Mouse (Mus musculus) neural tube, embryonic 12.5 days (tissue): ENCODE data around the gene Lhx2. TPM values are rescaled to one million over a fixed set of nuclear protein-coding genes. Genes with fewer than 3 reads are reported as not detected.
A peak's percentile ranks its signal among the peaks of the same experiment; 100 is the strongest.

Experiments
- ATAC-seq: fragments of 200-750 bp; cut with Nextera tagmentation; 2 replicates; pipeline ENCODE4 v1.8.0; 2017; ENCODE audit warnings: low read depth, mild to moderate bottlenecking, moderate TSS enrichment, moderate library complexity; ENCODE audit not compliant: low FRiP score
- H3K27ac ChIP-seq: fragments of 300-500 bp; sonication (generic); 2 replicates; pipeline ENCODE4 v1.5.1; 2016
- H3K27me3 ChIP-seq: fragments of 300-500 bp; sonication (generic); replicated peaks from 2 replicates; pipeline ENCODE4 v1.6.1; 2016; ENCODE audit warnings: mild to moderate bottlenecking
- H3K36me3 ChIP-seq: fragments of 300-500 bp; sonication (generic); 2 replicates; pipeline ENCODE4 v1.6.1; 2016; ENCODE audit warnings: mild to moderate bottlenecking
- H3K4me1 ChIP-seq: fragments of 300-500 bp; sonication (generic); 2 replicates; pipeline ENCODE4 v1.6.1; 2016
- H3K4me2 ChIP-seq: fragments of 300-500 bp; sonication (generic); replicated peaks from 2 replicates; pipeline ENCODE4 v1.6.1; 2016; ENCODE audit warnings: mild to moderate bottlenecking
- H3K4me3 ChIP-seq: fragments of 300-500 bp; sonication (generic); 2 replicates; pipeline ENCODE4 v1.5.1; 2016
- H3K9ac ChIP-seq: fragments of 300-500 bp; sonication (generic); 2 replicates; pipeline ENCODE4 v1.6.1; 2016; ENCODE audit warnings: mild to moderate bottlenecking
- H3K9me3 ChIP-seq: fragments of 300-500 bp; sonication (generic); 2 replicates; pipeline ENCODE4 v1.6.1; 2016; ENCODE audit warnings: mild to moderate bottlenecking
- WGBS: fragments of 180-500 bp; shearing (Covaris S2); methylation state at CpG from one replicate; pipeline ENCODE4 v1.1.7; 2016; 5-methylcytosine and 5-hydroxymethylcytosine counted together
- polyA plus RNA-seq: library from polyadenylated mRNA; unstranded; fragments of >200 nt; fragmentation: Nextera tagmentation; extraction: Ambion mirVana; gene quantifications from 2 replicates; pipeline ENCODE4 v1.2.1, GENCODE M21; 2016

The Lhx2 gene
- polyA plus RNA-seq, 1 experiment from 2014 or later, result 7.5 TPM

DNA sequence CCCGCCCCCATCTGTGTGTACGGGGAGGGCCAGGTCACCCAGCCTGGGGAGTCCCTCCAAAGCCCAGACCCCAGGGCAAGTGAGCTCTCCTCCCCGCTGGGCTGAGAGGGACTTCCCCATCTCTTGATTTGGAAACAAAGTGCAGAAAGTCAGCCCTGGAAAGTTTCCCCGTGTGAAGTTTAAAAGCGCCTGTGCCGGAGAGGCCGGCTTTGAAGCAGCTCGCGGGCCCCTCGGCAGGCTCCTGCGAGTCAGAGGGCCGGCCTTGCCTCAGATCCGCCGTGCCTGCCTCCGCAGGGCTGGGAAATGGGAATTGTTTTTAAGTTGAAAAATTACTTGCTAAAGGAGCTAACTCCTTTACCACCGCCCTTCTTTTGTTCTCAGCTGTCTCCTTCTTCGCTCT, 2.5 kb upstream of the Lhx2 start:
- H3K4me1 ChIP-seq, result peaks cover 13% of the 10 kb centered on the region
- WGBS, result under 1% methylated on average over 17 of the region's 17 CpGs
- no peak overlapping the region for H3K27ac ChIP-seq
- H3K4me2 ChIP-seq, result no peak overlapping the region
- peaks cover 87% of the 10 kb centered on the region for H3K27me3 ChIP-seq
- H3K36me3 ChIP-seq, result no peaks in the 10 kb centered on the region
- H3K4me3 ChIP-seq, result no peak overlapping the region
- no peaks in the 10 kb centered on the region for H3K9me3 ChIP-seq
- no peak overlapping the region for H3K9ac ChIP-seq
- no peak for ATAC-seq

DNA sequence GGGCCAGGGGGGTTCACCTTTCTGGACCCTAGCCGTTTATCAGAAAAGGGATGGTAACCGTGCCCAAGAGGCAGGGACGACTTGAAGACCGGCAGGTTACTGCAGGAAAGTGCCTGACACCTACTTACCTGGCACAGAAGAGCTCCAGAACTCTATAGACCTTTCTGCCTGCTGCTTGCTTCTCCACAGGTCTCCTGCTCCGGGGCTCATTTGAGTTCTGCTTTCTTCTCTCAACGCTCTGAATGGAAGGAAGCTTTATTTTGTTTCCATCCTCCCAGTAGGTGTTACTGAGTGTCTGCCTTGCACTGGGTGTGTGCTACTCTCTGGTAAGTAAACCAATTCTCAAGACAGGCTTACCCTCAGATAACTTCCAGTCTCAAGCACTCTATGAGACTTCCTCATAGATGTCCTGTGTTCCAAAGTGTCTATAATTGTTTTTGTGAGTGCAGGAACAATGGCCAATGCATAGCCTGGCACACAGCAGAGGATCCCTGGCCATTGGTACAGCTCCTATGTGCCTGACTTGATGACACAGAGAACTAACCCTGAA, 1.9 kb upstream of the Lhx2 start:
- Histone ChIP-seq H3K27me3 (peaks cover 92% of the 10 kb centered on the region), H3K4me2 (no peak overlapping the region), H3K9ac (no peak overlapping the region), H3K4me1 (peaks cover 13% of the 10 kb centered on the region), H3K9me3 (no peaks in the 10 kb centered on the region), H3K4me3 (no peak overlapping the region), H3K27ac (no peak overlapping the region), H3K36me3 (no peaks in the 10 kb centered on the region)
- ATAC-seq, result no peak
- WGBS, result 3% methylated on average over 6 of the region's 6 CpGs

DNA sequence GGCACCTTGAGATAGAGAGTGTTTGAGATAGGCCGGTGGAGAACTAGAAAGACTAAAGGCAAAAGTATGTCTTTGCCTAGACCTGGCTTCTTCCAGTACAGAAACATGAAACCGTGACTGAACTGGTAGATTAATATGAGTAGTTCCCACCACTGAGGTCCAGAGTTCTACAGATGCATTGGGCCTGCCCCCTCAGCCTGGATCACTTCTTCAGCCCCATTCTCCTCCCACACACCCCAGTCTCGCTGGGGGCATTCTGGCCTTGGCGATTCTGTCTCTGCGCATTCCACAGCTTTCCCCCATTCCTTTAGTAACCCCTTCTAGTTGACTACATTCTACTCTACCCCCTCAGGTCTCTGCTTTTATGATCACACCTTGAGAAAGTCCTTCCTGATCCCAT, 1.4 kb upstream of the Lhx2 start:
- H3K27ac ChIP-seq, result no peak overlapping the region
- no peak for ATAC-seq
- H3K4me2 ChIP-seq, result no peak overlapping the region
- 5% methylated on average over 5 of the region's 5 CpGs for WGBS
- H3K36me3 ChIP-seq, result no peaks in the 10 kb centered on the region
- H3K9ac ChIP-seq, result no peak overlapping the region
- H3K9me3 ChIP-seq, result no peaks in the 10 kb centered on the region
- peaks cover 97% of the 10 kb centered on the region for H3K27me3 ChIP-seq
- H3K4me1 ChIP-seq, result peaks cover 13% of the 10 kb centered on the region
- no peak overlapping the region for H3K4me3 ChIP-seq

DNA sequence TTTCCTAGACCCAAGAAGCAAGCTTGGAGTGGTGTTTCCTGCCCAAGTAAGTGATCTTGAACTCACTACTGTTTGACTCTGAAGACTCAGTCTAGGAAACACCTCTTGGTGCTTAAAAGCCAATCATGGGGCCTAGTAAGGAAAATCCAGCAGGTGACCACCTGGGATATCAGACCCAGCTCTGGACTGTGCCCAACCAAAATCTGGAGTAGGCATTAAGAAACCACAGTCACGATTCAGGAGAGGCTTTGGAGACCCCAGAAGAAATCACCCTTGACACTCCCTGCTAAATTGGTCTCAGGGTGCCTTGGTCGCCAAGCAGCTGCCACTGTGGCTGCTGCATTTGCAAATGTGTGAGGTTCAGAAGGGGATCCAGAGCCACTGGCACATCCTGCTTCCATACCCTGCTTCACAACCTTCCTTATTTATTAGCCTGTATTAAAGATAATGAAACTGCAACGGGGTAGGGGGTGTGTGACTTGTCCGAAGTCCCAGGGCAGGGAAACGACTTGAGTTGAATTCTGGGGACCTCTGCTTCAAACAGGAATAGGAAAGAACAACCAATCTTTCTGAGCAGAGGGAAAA, 641 bp upstream of the Lhx2 start:
- H3K36me3 ChIP-seq, result no peaks in the 10 kb centered on the region
- H3K4me2 ChIP-seq, result peak overlapping the region; percentile 66
- H3K27ac ChIP-seq, result no peak overlapping the region
- H3K9ac ChIP-seq, result no peak overlapping the region
- no peak overlapping the region; the same call in 1 of the 2 replicates for H3K4me3 ChIP-seq
- peaks cover 13% of the 10 kb centered on the region for H3K4me1 ChIP-seq
- 0% methylated on average over 5 of the region's 5 CpGs for WGBS
- ATAC-seq, result no peak
- H3K27me3 ChIP-seq, result peaks cover 97% of the 10 kb centered on the region
- H3K9me3 ChIP-seq, result no peaks in the 10 kb centered on the region

DNA sequence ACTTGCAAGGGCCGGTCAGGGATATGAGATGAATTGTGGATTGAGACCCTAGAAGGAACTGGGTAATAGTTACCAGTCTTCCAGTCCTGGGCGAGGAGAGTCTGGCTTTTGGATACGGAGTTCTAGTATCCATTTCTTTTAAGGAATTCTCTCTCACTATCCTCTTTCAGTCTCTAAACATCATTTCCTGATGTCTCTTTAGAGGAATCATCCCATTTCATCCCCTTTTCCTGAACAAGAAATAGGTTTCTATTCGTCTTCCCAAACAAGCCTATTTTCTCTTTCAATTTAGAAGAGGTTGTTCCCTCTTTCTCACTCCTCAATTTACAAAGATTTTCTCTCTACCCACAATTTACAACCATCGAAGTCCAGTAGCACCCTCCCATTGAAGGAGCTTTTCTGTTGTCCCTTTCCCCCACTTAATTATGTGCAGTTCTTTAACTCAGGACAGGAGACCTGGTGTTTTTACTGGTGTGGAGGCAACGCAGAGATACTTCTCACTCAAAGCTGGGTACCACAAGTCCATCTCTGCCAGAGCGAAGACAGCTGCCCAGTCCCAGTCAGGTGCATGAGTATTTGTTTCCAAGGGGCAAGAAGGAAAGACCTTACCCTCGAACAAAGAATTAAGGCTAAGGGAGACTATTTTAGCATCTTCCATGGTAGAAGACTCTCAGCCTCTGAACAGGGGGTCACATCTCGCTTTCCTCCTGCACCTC, 987 bp downstream of the Lhx2 start:
- H3K27me3 ChIP-seq, result peaks cover 99% of the 10 kb centered on the region
- peaks cover 13% of the 10 kb centered on the region for H3K4me1 ChIP-seq
- H3K9ac ChIP-seq, result peak overlapping the region; percentile 51; the same call in 1 of the 2 replicates
- H3K4me3 ChIP-seq, result peak overlapping the region; percentile 37
- no peaks in the 10 kb centered on the region for H3K9me3 ChIP-seq
- ATAC-seq, result no peak
- H3K36me3 ChIP-seq, result no peaks in the 10 kb centered on the region
- H3K27ac ChIP-seq, result no peak overlapping the region
- WGBS, result under 1% methylated on average over 9 of the region's 9 CpGs
- H3K4me2 ChIP-seq, result peak overlapping the region; percentile 66

DNA sequence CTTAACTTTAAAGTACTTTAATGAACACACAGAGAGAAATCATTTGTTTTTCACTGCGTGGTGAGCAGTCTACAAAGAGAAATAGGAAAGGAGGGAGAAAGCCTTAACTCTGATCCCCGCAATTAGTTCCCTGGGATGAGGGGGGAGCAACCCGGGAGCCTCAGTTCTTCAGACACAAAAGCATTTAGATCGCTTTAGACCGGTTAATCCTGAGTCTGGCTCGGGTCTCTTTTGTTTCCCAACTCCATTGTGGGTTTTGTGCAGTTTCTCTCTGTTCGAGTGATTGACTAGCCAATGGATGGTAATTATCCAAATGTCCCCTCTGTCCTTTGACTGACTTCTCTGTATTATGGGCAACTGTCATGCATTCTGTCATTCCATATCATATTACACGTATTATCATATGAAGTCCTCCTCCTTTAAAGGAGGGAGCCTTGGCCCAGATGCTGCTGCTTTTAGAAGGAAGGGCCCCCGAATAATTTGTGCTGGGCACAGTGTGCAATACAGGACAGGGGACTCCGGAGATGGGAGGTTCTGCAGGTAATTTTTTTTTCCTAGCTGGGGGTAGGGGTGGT, 1.6 kb downstream of the Lhx2 start:
- peaks cover 13% of the 10 kb centered on the region for H3K4me1 ChIP-seq
- H3K27me3 ChIP-seq, result peaks cover 99% of the 10 kb centered on the region
- no peak overlapping the region for H3K9ac ChIP-seq
- H3K4me2 ChIP-seq, result no peak overlapping the region
- ATAC-seq, result no peak
- no peaks in the 10 kb centered on the region for H3K9me3 ChIP-seq
- under 1% methylated on average over 10 of the region's 10 CpGs for WGBS
- H3K4me3 ChIP-seq, result no peak overlapping the region
- no peaks in the 10 kb centered on the region for H3K36me3 ChIP-seq
- no peak overlapping the region for H3K27ac ChIP-seq

DNA sequence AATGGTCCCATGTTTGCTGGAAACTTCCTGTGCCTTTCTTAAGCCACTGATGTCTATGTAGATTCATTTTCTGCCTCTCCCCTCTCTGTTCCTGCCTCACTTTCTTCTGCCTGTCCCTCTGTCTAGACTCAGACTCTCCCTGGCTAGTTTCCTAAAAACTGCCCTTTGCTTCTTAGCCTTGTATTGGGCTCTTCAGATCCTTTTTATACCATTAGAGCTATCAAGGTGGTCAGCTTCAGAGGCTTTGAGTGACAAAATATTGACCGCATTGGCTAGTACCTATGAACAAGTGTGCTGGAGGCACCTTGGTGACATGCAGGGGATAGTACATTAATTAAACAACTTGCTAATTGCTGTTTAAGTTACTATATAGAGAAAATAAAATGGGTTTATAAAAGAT, 4.5 kb downstream of the Lhx2 start:
- Histone ChIP-seq H3K36me3 (no peaks in the 10 kb centered on the region), H3K9me3 (no peaks in the 10 kb centered on the region), H3K27me3 (peaks cover 99% of the 10 kb centered on the region), H3K4me3 (no peak overlapping the region), H3K27ac (no peak overlapping the region), H3K9ac (no peak overlapping the region), H3K4me1 (peaks cover 25% of the 10 kb centered on the region), H3K4me2 (no peak overlapping the region)
- no peak for ATAC-seq
- 10% methylated on average over 1 of the region's 1 CpGs for whole genome bisulfite sequencing

DNA sequence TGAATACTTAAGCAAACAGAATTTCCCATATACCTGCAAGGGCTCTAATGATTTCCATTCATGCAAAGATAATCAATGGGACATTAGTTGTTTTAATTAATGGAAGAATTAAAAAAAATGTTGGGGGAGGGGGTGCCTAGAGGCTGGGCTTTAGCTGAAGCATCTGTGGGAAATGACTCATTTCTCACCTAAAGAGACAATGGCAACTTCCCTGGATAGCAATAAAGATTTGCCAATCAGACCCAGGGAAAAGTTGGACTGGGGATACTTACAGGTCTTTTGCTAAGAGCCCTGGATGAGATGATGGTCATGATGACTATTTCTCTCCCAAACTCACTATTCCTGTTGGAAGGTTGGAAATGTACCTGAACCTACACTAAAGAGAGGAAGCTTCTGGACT, 5.6 kb downstream of the Lhx2 start:
- H3K9ac ChIP-seq, result no peak overlapping the region
- no peak overlapping the region for H3K27ac ChIP-seq
- no peaks in the 10 kb centered on the region for H3K9me3 ChIP-seq
- H3K36me3 ChIP-seq, result no peaks in the 10 kb centered on the region
- peaks cover 15% of the 10 kb centered on the region for H3K4me1 ChIP-seq
- H3K4me2 ChIP-seq, result no peak overlapping the region
- peaks cover 99% of the 10 kb centered on the region for H3K27me3 ChIP-seq
- H3K4me3 ChIP-seq, result no peak overlapping the region
- ATAC-seq, result no peak

DNA sequence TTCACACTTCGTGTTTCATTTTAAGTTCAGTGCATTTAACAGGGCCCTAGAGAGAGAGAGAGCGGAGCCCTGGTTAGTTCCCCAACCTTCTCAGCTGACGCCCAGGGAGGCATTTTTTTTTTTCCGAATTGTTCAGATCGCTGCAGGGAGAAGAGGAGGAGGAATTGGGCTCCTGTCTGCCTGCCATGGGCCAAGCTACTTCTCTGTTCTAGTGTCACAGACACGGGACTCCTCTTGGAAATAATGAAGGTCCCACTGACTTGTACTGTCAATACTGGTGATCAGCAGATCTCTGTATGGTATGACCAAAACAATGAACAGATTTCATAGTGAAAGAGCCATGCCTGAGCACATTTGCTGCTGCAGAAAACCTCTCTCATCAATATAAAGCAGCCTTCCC, 7.3 kb downstream of the Lhx2 start:
- H3K27me3 ChIP-seq, result peaks cover 100% of the 10 kb centered on the region
- H3K4me2 ChIP-seq, result no peak overlapping the region
- ATAC-seq, result no peak
- no peak overlapping the region for H3K4me3 ChIP-seq
- no peak overlapping the region for H3K27ac ChIP-seq
- 2% methylated on average over 6 of the region's 6 CpGs for WGBS
- H3K9ac ChIP-seq, result no peak overlapping the region
- no peaks in the 10 kb centered on the region for H3K36me3 ChIP-seq
- peaks cover 27% of the 10 kb centered on the region for H3K4me1 ChIP-seq
- H3K9me3 ChIP-seq, result no peaks in the 10 kb centered on the region

DNA sequence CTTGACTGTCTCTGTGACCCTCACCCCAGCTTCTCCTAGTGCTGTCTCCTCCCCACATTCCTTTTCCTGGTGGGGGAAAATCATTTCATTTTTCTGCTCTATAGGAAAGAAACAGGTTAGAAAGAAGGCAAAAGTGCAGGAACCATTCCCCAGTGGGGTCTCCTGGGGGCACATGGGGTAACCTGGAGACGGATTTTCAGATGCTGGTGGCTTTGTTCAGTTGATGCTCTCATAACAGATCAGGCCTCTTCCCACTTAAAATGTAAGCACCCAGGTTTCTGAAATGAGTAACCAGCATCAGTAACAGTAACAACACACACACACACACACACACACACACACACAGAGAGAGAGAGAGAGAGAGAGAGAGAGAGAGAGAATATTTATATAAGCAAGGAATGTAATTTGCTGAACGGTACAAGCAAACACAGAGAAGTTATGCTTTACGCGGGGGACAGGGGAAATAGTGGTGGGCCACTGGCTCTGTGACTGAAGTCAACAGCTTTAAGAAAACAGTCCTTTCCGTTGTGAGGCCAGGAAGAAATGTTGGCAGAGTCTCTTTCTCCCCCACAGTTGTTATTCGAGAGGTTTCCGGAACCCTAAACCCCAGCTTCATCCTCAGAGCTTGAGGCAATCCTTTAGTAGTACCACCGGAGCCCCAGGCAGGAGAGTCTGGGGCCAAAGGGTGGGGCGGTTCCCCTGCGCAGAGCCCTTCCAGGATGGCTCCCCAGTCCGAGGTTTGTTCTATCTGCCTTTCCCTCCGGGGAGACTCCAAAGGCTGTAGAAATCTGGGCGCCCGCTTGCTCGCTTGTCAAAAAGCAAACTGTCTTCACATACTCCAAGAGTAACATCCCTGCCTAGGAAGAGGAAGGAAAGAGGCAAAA, 8.0 kb downstream of the Lhx2 start:
- Histone ChIP-seq H3K36me3 (no peaks in the 10 kb centered on the region), H3K4me2 (peak overlapping the region; percentile 57), H3K9ac (no peak overlapping the region), H3K4me3 (no peak overlapping the region), H3K27ac (no peak overlapping the region), H3K27me3 (peaks cover 100% of the 10 kb centered on the region), H3K9me3 (no peaks in the 10 kb centered on the region), H3K4me1 (peaks cover 35% of the 10 kb centered on the region)
- WGBS, result under 1% methylated on average over 15 of the region's 15 CpGs
- ATAC-seq, result no peak

DNA sequence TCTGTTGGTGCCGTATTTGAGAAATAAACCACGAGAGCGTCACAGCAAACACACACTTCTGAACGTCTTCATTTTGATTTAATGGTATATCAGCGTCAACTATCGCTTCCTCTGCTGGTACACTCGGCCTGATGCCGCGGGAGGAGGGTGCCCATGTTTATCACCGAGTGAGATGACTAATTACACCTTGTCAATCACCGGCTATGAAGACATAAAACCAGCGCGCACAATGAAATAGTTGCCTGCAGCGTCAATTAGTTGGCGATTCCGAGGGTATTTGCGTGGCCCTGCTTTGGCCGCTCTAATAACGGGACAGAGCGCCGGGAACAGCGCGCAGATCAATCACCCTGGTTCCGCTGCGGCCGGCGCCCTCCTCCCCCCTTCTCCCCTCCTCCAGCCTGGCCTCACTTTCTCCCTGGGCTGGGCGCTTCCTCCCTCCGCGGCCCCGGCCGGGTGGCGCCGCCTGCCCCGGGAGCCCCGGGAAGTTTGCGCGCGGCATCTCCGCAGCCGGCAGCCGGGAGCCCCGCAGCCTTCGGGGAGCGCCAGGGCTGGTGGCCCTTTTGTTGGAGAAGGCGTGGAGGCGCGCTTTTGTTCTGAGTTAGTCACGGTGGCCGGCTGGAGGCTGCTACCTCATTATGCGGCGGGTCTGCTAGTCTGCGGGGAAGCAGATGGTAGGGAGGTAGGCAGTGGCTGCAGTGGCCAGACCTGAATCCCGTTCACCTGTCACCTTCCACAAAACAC, 8.9 kb downstream of the Lhx2 start:
- peak; percentile 55 for ATAC-seq
- H3K27ac ChIP-seq, result no peak overlapping the region
- peak overlapping the region; percentile 25 for H3K4me3 ChIP-seq
- under 1% methylated on average over 54 of the region's 54 CpGs for WGBS
- H3K36me3 ChIP-seq, result no peaks in the 10 kb centered on the region
- no peaks in the 10 kb centered on the region for H3K9me3 ChIP-seq
- H3K4me2 ChIP-seq, result peak overlapping the region; percentile 57
- H3K9ac ChIP-seq, result 0 out of 2 replicates have a peak overlapping the region, but pooled peaks have one; percentile 38
- peaks cover 37% of the 10 kb centered on the region for H3K4me1 ChIP-seq
- peaks cover 100% of the 10 kb centered on the region for H3K27me3 ChIP-seq
